Mouse (Mus musculus): Measurements from ENCODE around the gene Xlr4b. TPM values are rescaled to one million over a fixed set of nuclear protein-coding genes. Genes with fewer than 3 reads are reported as not detected.

Xlr4b gene
- polyA plus RNA-seq, 1 experiment from 2014 or later, result 0.50 TPM

Other genes with a start within 250 kb of the Xlr4b start
- 0.68 and 1.2 TPM in 2 replicates for gene Zfp185, start 227.0 kb upstream of the Xlr4b start, polyA plus RNA-seq (2015; fragmentation: Nextera tagmentation; extraction: Ambion mirVana)
- not detected in 2 replicates for gene Pnma5, start 177.2 kb upstream of the Xlr4b start, polyA plus RNA-seq (2015; fragmentation: Nextera tagmentation; extraction: Ambion mirVana)
- 2.1 and 2.4 TPM in 2 replicates for gene Pnma3, start 149.5 kb upstream of the Xlr4b start, polyA plus RNA-seq (2015; fragmentation: Nextera tagmentation; extraction: Ambion mirVana)
- 0.23 and 1.1 TPM in 2 replicates for gene Xlr4a, start 131.9 kb upstream of the Xlr4b start, polyA plus RNA-seq (2015; fragmentation: Nextera tagmentation; extraction: Ambion mirVana)
- gene Xlr3a, start 117.2 kb upstream of the Xlr4b start, polyA plus RNA-seq (2015; fragmentation: Nextera tagmentation; extraction: Ambion mirVana), result 2.2 and 2.7 TPM in 2 replicates
- 0.59 and 0.92 TPM in 2 replicates for gene Gm14685, start 97.3 kb upstream of the Xlr4b start, polyA plus RNA-seq (2015; fragmentation: Nextera tagmentation; extraction: Ambion mirVana)
- gene Xlr5b, start 65.5 kb upstream of the Xlr4b start, polyA plus RNA-seq (2015; fragmentation: Nextera tagmentation; extraction: Ambion mirVana), result not detected in 2 replicates
- 0.22 and 0.70 TPM in 2 replicates for gene DXBay18, start 64.9 kb upstream of the Xlr4b start, polyA plus RNA-seq (2015; fragmentation: Nextera tagmentation; extraction: Ambion mirVana)
- not detected in 2 replicates for gene Spin2d, start 37.3 kb upstream of the Xlr4b start, polyA plus RNA-seq (2015; fragmentation: Nextera tagmentation; extraction: Ambion mirVana)
- gene Xlr3b, start 22.1 kb upstream of the Xlr4b start, polyA plus RNA-seq (2015; fragmentation: Nextera tagmentation; extraction: Ambion mirVana), result 12.6 and 16.1 TPM in 2 replicates
- gene F8a, start 14.0 kb downstream of the Xlr4b start, polyA plus RNA-seq (2015; fragmentation: Nextera tagmentation; extraction: Ambion mirVana), result 25.6 and 28.0 TPM in 2 replicates
- 0.14 TPM in 1 of 2 replicates, not detected in the other for gene Xlr4c, start 28.8 kb downstream of the Xlr4b start, polyA plus RNA-seq (2015; fragmentation: Nextera tagmentation; extraction: Ambion mirVana)
- not detected in 2 replicates for gene Xlr3c, start 51.1 kb downstream of the Xlr4b start, polyA plus RNA-seq (2015; fragmentation: Nextera tagmentation; extraction: Ambion mirVana)
- gene Xlr5a, start 78.6 kb downstream of the Xlr4b start, polyA plus RNA-seq (2015; fragmentation: Nextera tagmentation; extraction: Ambion mirVana), result not detected in 2 replicates
- gene Xlr5c, start 78.6 kb downstream of the Xlr4b start, polyA plus RNA-seq (2015; fragmentation: Nextera tagmentation; extraction: Ambion mirVana), result not detected in 2 replicates
- not detected in 2 replicates for gene Gm45015, start 122.5 kb downstream of the Xlr4b start, polyA plus RNA-seq (2015; fragmentation: Nextera tagmentation; extraction: Ambion mirVana)
- gene Zfp275, start 128.3 kb downstream of the Xlr4b start, polyA plus RNA-seq (2015; fragmentation: Nextera tagmentation; extraction: Ambion mirVana), result 11.6 and 12.0 TPM in 2 replicates
- not detected in 2 replicates for gene Gm18336, start 184.4 kb downstream of the Xlr4b start, polyA plus RNA-seq (2015; fragmentation: Nextera tagmentation; extraction: Ambion mirVana)
- gene Zfp92, start 196.8 kb downstream of the Xlr4b start, polyA plus RNA-seq (2015; fragmentation: Nextera tagmentation; extraction: Ambion mirVana), result 0.62 and 0.72 TPM in 2 replicates
- not detected in 2 replicates for gene Trex2, start 221.0 kb downstream of the Xlr4b start, polyA plus RNA-seq (2015; fragmentation: Nextera tagmentation; extraction: Ambion mirVana)
- 58.0 and 61.1 TPM in 2 replicates for gene Haus7, start 244.7 kb downstream of the Xlr4b start, polyA plus RNA-seq (2015; fragmentation: Nextera tagmentation; extraction: Ambion mirVana)

All from forebrain, embryonic 15.5 days (tissue).